Mouse (Mus musculus): ENCODE data around the gene Hic2.

DNA sequence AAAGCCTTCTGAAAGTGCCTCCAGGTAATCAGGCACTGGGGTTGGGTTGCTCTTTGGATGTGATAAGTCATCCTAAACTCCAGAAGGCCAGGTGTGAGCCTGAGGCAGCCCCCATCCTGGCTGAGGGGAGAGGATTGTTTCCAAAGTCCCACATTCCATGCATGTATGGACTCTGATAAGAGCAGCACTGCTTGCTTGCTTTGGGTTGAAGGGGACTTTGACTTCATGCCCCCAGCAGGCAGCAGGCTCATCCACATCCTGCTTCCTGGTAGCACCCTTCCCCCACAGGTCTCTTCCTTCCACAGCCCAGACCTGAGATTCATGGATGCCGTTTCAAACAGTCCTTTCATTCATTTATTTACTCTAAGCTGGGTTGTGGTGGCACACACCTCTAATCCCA is 10.4 kb downstream of the Hic2 start:
- TF ChIP-seq CTCF (IDR thresholded peaks at IDR 0.05) (no peak), POLR2A (IDR thresholded peaks at IDR 0.05; ENCODE audit: insufficient read depth, low read depth, low read length) (no peak), EP300 (IDR thresholded peaks at IDR 0.05; ENCODE audit: insufficient read depth, low read depth, low read length) (no peak)
